Mouse (Mus musculus) heart, postnatal 0 days (tissue): Measurements from ENCODE around the gene Sult1b1.

Experiments
- CTCF ChIP-seq: IDR thresholded peaks from 2 replicates; pipeline ENCODE4 v1.5.1; 2016; ENCODE audit warnings: antibody characterized with exemption, control low read depth, low read depth
- EP300 ChIP-seq: IDR thresholded peaks from 2 replicates; pipeline ENCODE4 v1.6.1; 2016; ENCODE audit warnings: antibody characterized with exemption, low read depth

DNA sequence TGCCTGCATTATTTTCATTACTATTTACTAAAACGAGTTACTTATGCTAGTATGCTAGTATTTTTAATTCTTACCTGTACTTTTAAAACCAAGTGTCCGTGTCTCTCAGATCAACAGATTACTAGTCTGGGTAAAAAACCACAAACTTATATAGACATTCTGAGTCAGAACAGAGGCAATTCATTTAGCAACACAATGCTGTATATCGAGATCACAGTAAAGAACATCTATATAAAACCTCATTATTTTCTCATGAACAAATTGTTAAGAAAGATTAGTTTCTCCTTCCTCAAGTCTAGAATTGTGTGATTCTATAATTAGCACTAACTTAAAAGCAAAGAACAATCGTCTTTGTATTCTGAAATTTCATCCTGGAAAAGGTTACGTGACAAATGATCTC is 55.8 kb downstream of the Sult1b1 start, which contains the start of gene Ugt2a2:
- TF ChIP-seq CTCF: no peak
- no peak for TF ChIP-seq EP300
